Mouse (Mus musculus) inflammation-experienced regulatory T-cells, adult 6 months (primary cell): Measurements from ENCODE around the gene Gm17606. TPM values are rescaled to one million over a fixed set of nuclear protein-coding genes. Genes with fewer than 3 reads are reported as not detected.

Experiments
- ATAC-seq: one replicate; pipeline ENCODE4 v1.8.0; 2017
- polyA plus RNA-seq, 3 experiments: library from polyadenylated mRNA; unstranded; fragments of 100-300 nt; shearing (Covaris generic); gene quantifications; one replicate each; pipeline ENCODE4 v1.2.1; 2017

Gm17606 gene
- polyA plus RNA-seq, 3 experiments from 2014 or later: not detected

DNA sequence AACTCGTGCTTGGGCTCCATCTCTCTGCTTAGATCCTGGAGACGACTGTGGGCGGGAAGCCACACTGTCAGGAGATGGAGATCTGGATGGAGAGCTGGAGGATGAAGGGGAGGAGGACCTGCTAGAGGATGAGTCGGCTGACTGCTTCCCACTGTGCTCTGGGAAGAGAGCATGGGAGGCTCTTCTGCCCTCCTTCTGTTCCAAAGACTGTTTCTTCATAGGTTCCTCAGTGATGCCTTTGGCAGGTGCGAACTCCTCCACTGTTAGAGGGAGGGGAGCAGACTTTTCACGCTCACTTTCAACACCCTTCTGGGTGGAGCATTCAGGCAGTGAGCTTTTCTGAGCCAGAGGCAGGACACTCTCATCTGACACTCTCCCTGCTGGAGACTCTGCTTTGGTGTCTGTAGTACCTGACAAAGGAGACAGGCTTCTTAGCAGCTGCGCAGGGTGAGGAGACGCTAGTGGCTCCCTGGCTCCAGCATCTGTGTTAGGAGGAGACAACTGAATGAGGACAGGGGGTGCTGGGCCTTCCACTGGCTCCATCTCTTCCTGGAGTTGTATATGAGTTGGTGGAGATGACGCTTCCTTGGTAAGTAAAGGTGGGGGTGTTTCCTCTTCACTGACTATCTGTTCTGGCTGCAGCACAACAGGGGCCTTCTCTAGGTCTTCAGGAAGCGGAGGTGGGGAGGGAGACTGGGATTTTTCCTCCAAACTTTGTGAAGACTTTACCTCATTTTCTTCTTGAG is 23.9 kb downstream of the Gm17606 start:
- ATAC-seq: no peak

DNA sequence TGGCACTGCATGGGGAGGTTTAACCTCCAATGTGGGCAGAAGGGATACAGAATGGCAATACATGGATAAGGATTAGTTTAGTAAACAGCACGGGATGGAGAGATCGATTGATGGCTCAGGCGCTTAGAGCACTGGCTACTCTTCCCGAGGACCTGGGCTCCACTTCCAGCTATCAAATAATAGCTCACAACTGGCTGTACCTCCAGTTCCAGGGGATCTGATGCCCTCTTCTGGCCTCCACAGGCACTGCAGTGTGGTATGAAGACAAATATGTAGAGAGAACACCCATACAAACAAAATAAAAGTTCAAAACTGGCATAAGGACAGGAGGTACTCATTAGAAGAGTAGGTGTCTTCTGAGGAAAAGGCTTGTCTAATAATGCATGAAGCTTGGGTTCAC is 28.6 kb downstream of the Gm17606 start:
- ATAC-seq: peak; percentile 64

DNA sequence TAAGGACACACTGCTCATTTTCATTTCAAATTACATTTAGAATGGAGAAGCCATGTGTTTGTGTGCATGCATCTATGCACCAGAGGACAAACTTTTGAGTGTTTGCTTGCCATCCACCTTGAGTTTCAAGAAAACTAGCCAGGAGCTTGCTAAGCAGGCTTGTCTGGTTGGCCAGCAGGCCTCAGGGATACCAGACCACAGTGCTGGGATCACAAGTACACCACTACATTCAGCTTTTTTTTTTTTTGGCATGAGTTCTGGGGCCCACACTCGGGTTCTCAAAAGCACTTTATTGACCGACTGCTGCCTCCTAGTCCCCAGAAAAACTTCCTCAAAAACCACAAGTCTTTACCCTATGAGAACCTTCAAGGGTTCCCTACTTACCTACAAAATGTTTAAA is 33.6 kb downstream of the Gm17606 start:
- ATAC-seq: no peak

DNA sequence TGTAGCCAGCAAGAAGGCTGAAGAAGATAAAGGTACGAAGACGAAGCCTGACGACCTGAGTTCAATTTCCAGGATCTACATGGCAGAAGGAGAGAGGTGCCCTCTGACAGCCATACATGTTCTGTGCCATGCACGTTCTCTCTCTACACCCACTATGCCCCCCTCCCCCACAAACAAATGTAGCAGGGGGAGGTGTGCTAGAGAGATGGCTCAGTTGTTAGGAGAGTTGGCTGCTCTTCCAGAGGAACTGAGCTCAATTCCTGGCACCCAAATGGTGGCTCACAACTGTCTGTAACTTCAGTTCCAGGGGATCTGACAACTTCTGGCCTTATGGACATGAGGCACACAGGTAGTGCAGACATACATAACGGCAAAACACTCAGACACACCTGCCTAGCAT is 35.5 kb downstream of the Gm17606 start:
- no peak for ATAC-seq

DNA sequence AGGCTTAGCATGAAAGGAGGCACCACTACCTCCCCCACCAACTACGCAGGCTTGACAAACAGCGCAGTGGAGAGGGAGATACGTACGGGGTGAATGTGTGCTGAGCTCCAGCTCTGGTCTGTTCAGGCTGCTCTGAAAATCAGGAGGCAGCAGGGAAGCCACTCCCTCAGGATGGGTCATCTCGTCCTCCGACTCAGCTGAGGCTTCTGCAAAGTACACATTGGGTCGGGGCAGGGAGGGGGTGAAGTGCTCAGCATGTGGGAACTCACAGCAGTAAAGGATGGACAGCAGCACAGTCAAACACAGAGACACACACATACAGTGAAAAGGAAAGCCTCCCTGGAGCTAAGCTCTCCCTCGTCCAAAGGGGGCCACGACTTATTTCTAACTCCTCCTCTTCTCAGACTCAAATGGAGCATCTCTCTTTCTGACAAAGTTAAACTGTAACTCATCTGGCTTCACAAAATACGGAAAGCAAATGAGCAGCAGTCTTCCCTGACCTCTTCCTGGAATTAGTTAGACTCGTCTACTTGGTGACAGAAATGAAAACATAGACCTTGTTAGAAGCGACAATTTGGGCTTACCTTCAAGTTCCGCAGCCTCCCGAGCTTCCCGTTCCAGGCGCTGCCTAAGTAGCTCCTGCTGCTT is 38.0 kb downstream of the Gm17606 start:
- ATAC-seq: no peak

DNA sequence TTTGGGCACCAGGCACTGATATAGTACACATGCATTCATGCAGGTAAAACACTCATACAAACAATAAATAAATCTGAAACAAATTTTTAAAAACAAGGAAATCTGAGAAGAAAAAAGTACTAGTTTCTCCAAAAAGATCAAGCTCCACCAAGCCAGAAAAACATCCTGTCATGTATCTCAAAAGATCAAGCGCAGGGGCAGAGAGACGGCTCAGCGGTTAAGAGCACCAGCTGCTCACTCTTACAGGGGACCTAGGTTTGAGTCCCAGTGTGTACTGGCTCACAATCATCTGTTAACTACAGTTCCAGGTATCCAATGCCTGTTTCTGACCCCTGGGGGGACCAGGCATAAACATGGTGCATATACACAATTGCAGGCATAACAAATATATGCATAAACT is 41.6 kb downstream of the Gm17606 start:
- ATAC-seq: no peak

DNA sequence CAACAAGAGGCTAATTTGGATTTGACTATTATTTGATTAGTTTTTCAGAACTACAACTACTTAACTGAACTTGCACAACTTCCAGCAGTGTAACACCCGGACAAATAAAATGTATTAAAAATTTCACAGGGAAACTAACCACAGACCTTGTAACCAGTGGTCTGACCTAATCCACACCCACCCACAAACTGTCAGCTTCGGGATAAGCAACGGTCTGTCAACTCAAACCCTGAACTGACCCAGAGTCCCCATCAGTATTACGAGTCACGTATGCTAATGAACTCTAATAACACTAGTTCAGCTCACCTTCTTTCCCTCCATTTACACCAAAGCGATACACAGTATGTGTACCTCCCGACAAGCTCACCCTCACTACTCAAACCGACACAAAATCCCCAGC is 44.7 kb downstream of the Gm17606 start:
- ATAC-seq: no peak

DNA sequence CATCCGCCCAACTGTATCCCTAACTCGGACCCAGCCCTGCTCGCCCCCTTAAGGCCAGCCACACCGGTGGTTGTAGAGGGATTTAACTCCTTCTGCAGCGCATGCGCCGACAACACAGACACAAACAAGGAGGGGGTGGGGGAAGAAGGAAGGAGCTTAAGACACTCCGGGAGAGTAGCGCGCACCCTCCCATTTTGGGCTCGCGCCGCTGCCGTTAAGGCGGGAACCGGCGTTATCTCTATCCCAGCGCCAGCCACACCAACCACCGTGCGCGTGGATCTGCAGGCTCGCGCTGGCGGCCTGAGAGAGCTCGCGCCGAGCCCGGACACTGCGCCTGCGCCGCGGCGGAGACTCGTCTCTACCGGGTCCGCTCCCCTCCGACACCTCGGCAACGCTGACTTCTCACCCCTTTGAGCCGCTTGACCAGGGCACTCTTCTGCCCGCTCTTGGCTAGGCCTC is 45.3 kb downstream of the Gm17606 start, which contains the start of gene 1700123O20Rik:
1700123O20Rik (plus strand) TSS at position 154 of the 459 bp plus-strand sequence.
- ATAC-seq: peak; percentile 39

DNA sequence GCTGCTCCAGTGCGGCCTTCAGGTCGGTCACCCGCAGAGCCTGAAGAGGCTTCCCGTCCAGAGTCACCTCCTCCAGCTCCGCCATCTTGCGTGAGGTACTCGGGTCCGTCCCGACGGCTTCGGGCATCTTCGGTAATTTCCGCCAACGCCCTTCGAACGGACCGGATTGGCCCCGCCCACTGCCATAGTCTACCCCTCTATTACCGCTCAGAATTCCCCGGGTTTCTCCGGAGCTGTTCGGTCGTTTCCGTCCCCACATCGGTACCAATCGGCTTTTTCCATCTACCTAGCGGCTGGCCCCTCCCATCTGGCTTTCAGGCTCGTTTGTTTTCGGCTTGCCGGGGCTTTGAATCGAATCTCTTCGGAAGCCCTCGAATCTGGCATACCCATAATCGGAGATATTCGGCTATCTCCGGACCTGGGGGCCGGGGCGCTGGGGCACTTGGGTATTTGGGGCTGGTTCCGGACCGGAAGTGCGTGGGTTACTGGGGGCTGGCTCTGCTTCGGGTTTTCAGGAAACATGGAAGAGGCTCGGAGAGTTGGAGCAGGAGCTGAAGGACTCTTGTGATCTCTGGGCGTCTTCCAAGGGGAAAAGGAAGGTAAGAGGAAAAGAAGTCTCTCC is 45.9 kb downstream of the Gm17606 start, which contains the start of gene Acin1:
Acin1 (minus strand) TSS at position 410 of the 622 bp plus-strand sequence.
- ATAC-seq: peak; percentile 93

DNA sequence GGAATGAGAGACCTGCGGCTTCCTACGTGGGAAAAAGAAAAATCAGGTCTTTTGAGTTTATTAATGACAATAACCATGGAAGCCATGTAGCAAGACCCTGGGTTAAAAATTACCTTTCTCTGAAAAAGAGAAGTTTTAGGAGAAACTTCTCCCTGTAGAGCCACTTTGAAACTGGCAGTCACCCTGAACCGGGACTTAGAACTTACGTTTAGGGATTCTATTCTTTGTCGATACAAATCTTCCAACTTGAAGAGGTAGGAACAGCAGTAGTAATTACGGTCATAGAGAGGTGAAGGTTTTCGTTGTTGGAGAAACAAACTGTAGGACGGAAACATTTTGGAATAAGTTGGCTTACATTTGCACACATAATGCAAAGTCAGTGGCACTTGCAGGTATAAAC is 46.5 kb downstream of the Gm17606 start:
- no peak for ATAC-seq

DNA sequence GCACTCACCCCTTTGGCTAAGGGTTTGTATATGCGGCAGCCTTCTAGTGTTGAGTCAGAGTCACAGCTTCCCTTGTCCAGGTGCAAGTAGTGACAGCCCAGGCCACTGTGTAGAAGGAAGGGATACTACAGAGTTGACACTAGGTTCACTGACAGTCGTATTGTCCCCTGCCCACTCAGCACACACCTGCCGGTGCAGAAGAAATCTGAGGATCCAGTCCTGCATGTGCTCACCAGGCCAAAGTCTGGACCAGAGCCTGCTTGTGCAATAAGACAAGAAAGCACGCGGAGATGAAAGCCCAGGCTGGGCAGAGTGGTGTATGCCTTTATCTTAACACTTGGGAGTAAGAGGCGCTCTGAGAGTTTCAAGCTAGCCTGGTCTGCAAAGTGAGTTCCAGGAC is 54.3 kb downstream of the Gm17606 start:
- ATAC-seq: no peak

DNA sequence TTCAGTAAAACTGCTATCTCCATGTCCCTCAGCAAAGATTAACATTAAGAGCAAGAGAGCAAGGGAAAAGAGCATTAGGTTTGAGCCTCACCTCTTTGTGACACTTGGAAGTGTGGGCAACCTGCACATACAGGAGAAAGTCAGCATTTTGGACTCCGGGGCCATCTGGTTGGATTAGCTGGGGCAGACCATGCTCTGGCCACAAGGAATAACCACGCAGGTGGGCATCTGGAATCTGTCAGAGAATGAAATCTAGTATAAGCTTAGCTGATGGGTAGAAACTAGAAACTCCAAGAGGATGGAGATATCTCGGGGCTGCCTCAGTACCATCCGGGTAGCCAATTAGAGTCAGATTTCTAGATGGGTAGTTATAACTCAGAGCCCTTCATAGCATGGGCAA is 56.0 kb downstream of the Gm17606 start:
- ATAC-seq: no peak

Other genes with a start within 250 kb of the Gm17606 start
- 1 to 10 TPM in 1 of 3 experiments, under 1 TPM in 2; 0.42 to 2.5 (median 0.49) TPM for gene Slc7a7, start 223.2 kb upstream of the Gm17606 start, polyA plus RNA-seq
- 100 to 1,000 TPM; 253 to 303 (median 292) TPM for gene Mrpl52, start 214.0 kb upstream of the Gm17606 start, polyA plus RNA-seq
- gene Mmp14, start 209.3 kb upstream of the Gm17606 start, polyA plus RNA-seq: under 1 TPM in 2 of 3 experiments, not detected in 1; 0.29 to 0.47 TPM
- 10 to 100 TPM; 52.5 to 66.4 (median 63.3) TPM for gene Lrp10, start 176.8 kb upstream of the Gm17606 start, polyA plus RNA-seq
- under 1 TPM; 0.50 to 0.58 (median 0.57) TPM for gene Rem2, start 164.9 kb upstream of the Gm17606 start, polyA plus RNA-seq
- gene Prmt5, start 123.4 kb upstream of the Gm17606 start, polyA plus RNA-seq: 10 to 100 TPM; 27.9 to 47.0 (median 36.6) TPM
- 10 to 100 TPM; 24.6 to 39.7 (median 31.6) TPM for gene Haus4, start 86.3 kb upstream of the Gm17606 start, polyA plus RNA-seq
- under 1 TPM; 0.10 to 0.25 (median 0.15) TPM for gene Ajuba, start 63.4 kb upstream of the Gm17606 start, polyA plus RNA-seq
- 1 to 10 TPM; 1.5 to 2.5 (median 1.7) TPM for gene 4931414P19Rik, start 35.0 kb upstream of the Gm17606 start, polyA plus RNA-seq
- gene Psmb5, start 22.9 kb upstream of the Gm17606 start, polyA plus RNA-seq: 100 to 1,000 TPM; 131 to 214 (median 136) TPM
- not detected for gene Psmb11, start 19.5 kb upstream of the Gm17606 start, polyA plus RNA-seq
- gene Cdh24, start 412 bp downstream of the Gm17606 start, polyA plus RNA-seq: under 1 TPM; 0.12 to 0.42 (median 0.15) TPM
- 10 to 100 TPM; 87.2 to 94.2 (median 92.9) TPM for gene 1700123O20Rik, start 45.3 kb downstream of the Gm17606 start, polyA plus RNA-seq
- 100 to 1,000 TPM; 108 to 175 (median 154) TPM for gene Acin1, start 46.0 kb downstream of the Gm17606 start, polyA plus RNA-seq
- gene Gm29776, start 57.9 kb downstream of the Gm17606 start, polyA plus RNA-seq: under 1 TPM in 2 of 3 experiments, not detected in 1; 0.28 to 0.40 TPM
- gene Cebpe, start 71.2 kb downstream of the Gm17606 start, polyA plus RNA-seq: not detected
- gene Slc7a8, start 141.0 kb downstream of the Gm17606 start, polyA plus RNA-seq: under 1 TPM in 2 of 3 experiments, not detected in 1; 0.20 to 0.29 TPM
- not detected for gene Rnf212b, start 173.2 kb downstream of the Gm17606 start, polyA plus RNA-seq
- gene Homez, start 230.0 kb downstream of the Gm17606 start, polyA plus RNA-seq: 1 to 10 TPM; 2.1 to 8.4 (median 7.9) TPM
- gene Ppp1r3e, start 236.6 kb downstream of the Gm17606 start, polyA plus RNA-seq: 1 to 10 TPM in 2 of 3 experiments, not detected in 1; 2.4 to 4.1 TPM
- 1 to 10 TPM; 1.3 to 2.1 (median 1.7) TPM for gene Bcl2l2, start 242.4 kb downstream of the Gm17606 start, polyA plus RNA-seq
- 1 to 10 TPM in 1 of 3 experiments, not detected in 2; 1.6 TPM for gene Gm20521, start 242.5 kb downstream of the Gm17606 start, polyA plus RNA-seq